Mouse (Mus musculus): Measurements from ENCODE around the gene Sfxn1.

Sfxn1 gene

GRCm38 (mm10) chr13:54071606-54072331, at the start of gene Sfxn1:
TSS of gene Sfxn1 (plus strand) at chr13:54071869.
- DNase-seq (ENCODE audit: low spot score in 2 of 2), result peak; percentile 52 to 80

GRCm38 (mm10) chr13:54023311-54023710, 48.4 kb upstream of the Sfxn1 start:
- DNase-seq (ENCODE audit: low spot score in 2 of 2), result peak; percentile 27 to 43

GRCm38 (mm10) chr13:54027079-54027478, 44.6 kb upstream of the Sfxn1 start:
- no peak for DNase-seq (ENCODE audit: low spot score in 2 of 2)

- no peak for DNase-seq (ENCODE audit: low spot score in 2 of 2)
Measured at GRCm38 (mm10) chr13:54033653-54034052, 38.0 kb upstream of the Sfxn1 start.

- DNase-seq (ENCODE audit: low spot score in 2 of 2), result no peak
Measured at GRCm38 (mm10) chr13:54035541-54035940, 36.1 kb upstream of the Sfxn1 start.

- no peak for DNase-seq (ENCODE audit: low spot score in 2 of 2)
Measured at GRCm38 (mm10) chr13:54037936-54038335, 33.7 kb upstream of the Sfxn1 start.

- no peak for DNase-seq (ENCODE audit: low spot score in 2 of 2)
Measured at GRCm38 (mm10) chr13:54040256-54040655, 31.4 kb upstream of the Sfxn1 start.

GRCm38 (mm10) chr13:54048679-54049352, 22.9 kb upstream of the Sfxn1 start:
- DNase-seq (ENCODE audit: low spot score in 2 of 2), result no peak

GRCm38 (mm10) chr13:54051641-54052040, 20.0 kb upstream of the Sfxn1 start:
- DNase-seq (ENCODE audit: low spot score in 2 of 2), result no peak

- no peak for DNase-seq (ENCODE audit: low spot score in 2 of 2)
Measured at GRCm38 (mm10) chr13:54054962-54055361, 16.7 kb upstream of the Sfxn1 start.

GRCm38 (mm10) chr13:54055448-54055861, 16.2 kb upstream of the Sfxn1 start, which contains the start of gene Drd1:
TSS of gene Drd1 (minus strand) at chr13:54055705.
- peak; percentile 31 to 83 for DNase-seq (ENCODE audit: low spot score in 2 of 2)

GRCm38 (mm10) chr13:54062068-54062467, 9.6 kb upstream of the Sfxn1 start:
- no peak for DNase-seq (ENCODE audit: low spot score in 2 of 2)

GRCm38 (mm10) chr13:54063292-54063691, 8.4 kb upstream of the Sfxn1 start:
- no peak for DNase-seq (ENCODE audit: low spot score in 2 of 2)

- DNase-seq (ENCODE audit: low spot score in 2 of 2), result no peak
Measured at GRCm38 (mm10) chr13:54066081-54066746, 5.5 kb upstream of the Sfxn1 start.

- no peak for DNase-seq (ENCODE audit: low spot score in 2 of 2)
Measured at GRCm38 (mm10) chr13:54067617-54068166, 4.0 kb upstream of the Sfxn1 start.

GRCm38 (mm10) chr13:54071011-54071410, 658 bp upstream of the Sfxn1 start:
- DNase-seq (ENCODE audit: low spot score in 2 of 2), result no peak

GRCm38 (mm10) chr13:54072526-54073057, 923 bp downstream of the Sfxn1 start:
- no peak for DNase-seq (ENCODE audit: low spot score in 2 of 2)

- DNase-seq (ENCODE audit: low spot score in 2 of 2), result no peak
Measured at GRCm38 (mm10) chr13:54073066-54073465, 1.4 kb downstream of the Sfxn1 start.

GRCm38 (mm10) chr13:54073491-54073890, 1.8 kb downstream of the Sfxn1 start:
- no peak for DNase-seq (ENCODE audit: low spot score in 2 of 2)

GRCm38 (mm10) chr13:54075416-54075815, 3.7 kb downstream of the Sfxn1 start:
- no peak for DNase-seq (ENCODE audit: low spot score in 2 of 2)

- DNase-seq (ENCODE audit: low spot score in 2 of 2), result no peak
Measured at GRCm38 (mm10) chr13:54076051-54076450, 4.4 kb downstream of the Sfxn1 start.
